Mouse (Mus musculus): ENCODE data around the gene Pnpla2. TPM values are rescaled to one million over a fixed set of nuclear protein-coding genes. Genes with fewer than 3 reads are reported as not detected.

Pnpla2 gene
- total RNA-seq, 2 experiments from 2014 or later = 23.6 to 24.8 TPM

DNA sequence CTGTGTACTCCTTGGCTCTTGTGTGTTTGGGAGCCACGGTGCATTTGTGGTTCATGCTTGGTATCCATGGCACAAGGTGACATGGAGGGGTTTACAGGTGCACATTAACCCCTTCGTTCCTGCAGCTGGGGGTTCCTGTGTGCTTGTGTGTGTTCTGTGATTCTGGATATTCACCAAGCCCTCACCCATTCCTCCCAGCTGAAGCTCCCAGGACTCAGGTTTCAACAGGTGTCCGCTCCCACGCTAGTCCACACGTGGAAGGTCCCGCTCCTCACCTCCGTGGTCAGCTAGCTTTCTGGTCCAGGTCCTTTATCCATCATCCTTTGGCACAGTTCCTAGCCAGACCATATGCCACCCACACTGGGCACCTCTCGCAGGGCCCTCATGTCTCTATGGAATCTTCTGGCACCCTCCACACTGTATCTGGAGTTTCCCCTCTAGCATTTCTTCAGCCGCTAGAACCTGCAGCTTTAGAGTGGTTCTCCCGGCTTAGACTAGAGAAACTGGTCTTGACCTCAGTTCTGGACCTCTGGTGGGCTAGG lies 11.7 kb downstream of the Pnpla2 start:
- DNase-seq (ENCODE audit: low spot score in 2 of 2) = no peak

GRCm38 (mm10) chr7:141467230-141468030 lies 12.4 kb downstream of the Pnpla2 start, which contains the start of gene Cd151:
Gene Cd151, plus strand, starts transcription at chr7:141467392.
- DNase-seq (ENCODE audit: low spot score in 2 of 2) = peak; percentile 59 to 64

- DNase-seq (ENCODE audit: low spot score in 2 of 2) = no peak
Measured at GRCm38 (mm10) chr7:141468164-141468521, 13.1 kb downstream of the Pnpla2 start.

DNA sequence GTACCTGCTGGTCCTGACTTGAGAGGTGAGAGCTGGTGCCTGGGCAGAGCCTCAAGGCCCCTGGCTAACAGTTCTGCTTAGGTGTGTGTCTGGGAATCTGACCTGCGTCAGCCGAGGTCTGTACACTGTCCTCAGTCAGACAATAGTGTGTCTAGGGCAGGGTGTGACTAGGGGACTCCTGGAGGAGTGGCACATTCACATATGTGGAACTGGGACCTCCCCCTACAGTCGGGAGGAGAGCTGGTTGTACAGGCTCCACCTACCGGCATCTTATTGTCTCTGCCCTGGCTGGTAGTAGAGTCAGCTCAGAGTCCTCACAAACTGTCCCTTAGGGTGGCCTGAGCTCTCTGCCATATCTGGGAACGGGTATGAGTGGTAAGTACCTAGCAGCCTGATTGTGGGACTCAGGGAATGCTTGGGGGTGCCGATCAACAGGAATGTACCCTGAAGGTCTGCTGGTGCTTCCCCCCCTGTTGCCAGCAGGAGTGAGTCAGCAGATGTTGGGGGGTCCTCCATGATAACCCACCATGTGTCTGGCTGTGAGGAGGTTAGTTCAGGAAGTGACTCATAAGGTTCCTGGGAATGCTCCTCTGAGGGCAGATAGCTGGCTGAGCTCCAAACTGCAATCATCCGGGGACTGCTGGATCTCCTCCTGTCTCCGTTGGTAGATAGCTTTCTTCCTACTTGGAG lies 13.7 kb downstream of the Pnpla2 start:
- peak in 1 of 2 experiments; percentile 50 for DNase-seq (ENCODE audit: low spot score in 2 of 2)

GRCm38 (mm10) chr7:141469352-141469751 lies 14.4 kb downstream of the Pnpla2 start:
- DNase-seq (ENCODE audit: low spot score in 2 of 2) = no peak

GRCm38 (mm10) chr7:141469901-141470636 lies 15.1 kb downstream of the Pnpla2 start:
- no peak for DNase-seq (ENCODE audit: low spot score in 2 of 2)

- no peak for DNase-seq (ENCODE audit: low spot score in 2 of 2)
Measured at GRCm38 (mm10) chr7:141470637-141470944, 15.6 kb downstream of the Pnpla2 start.

GRCm38 (mm10) chr7:141471236-141471635 lies 16.2 kb downstream of the Pnpla2 start:
- DNase-seq (ENCODE audit: low spot score in 2 of 2) = no peak

GRCm38 (mm10) chr7:141472226-141472625 lies 17.2 kb downstream of the Pnpla2 start:
- DNase-seq (ENCODE audit: low spot score in 2 of 2) = no peak

DNA sequence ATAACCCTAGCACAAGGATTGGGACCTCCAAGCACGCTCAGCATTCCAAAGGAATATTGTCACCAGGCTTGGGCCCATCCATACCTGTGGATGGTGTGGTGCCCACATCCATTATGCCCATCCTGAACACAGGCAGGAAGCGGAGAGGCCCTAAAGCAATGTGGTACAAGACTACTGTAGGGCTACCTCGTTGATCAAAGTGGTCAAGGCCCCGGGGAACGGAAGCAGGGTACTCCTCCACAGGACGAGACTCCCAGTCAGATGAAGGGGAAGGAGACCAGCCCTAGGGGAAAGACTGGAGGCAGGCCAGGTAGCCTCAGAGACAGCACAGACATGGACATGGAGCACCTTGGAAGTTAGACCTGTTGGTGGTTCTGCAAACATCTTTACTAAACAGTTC lies 17.8 kb downstream of the Pnpla2 start:
- no peak for DNase-seq (ENCODE audit: low spot score in 2 of 2)

GRCm38 (mm10) chr7:141474160-141474559 lies 19.2 kb downstream of the Pnpla2 start:
- no peak for DNase-seq (ENCODE audit: low spot score in 2 of 2)

DNA sequence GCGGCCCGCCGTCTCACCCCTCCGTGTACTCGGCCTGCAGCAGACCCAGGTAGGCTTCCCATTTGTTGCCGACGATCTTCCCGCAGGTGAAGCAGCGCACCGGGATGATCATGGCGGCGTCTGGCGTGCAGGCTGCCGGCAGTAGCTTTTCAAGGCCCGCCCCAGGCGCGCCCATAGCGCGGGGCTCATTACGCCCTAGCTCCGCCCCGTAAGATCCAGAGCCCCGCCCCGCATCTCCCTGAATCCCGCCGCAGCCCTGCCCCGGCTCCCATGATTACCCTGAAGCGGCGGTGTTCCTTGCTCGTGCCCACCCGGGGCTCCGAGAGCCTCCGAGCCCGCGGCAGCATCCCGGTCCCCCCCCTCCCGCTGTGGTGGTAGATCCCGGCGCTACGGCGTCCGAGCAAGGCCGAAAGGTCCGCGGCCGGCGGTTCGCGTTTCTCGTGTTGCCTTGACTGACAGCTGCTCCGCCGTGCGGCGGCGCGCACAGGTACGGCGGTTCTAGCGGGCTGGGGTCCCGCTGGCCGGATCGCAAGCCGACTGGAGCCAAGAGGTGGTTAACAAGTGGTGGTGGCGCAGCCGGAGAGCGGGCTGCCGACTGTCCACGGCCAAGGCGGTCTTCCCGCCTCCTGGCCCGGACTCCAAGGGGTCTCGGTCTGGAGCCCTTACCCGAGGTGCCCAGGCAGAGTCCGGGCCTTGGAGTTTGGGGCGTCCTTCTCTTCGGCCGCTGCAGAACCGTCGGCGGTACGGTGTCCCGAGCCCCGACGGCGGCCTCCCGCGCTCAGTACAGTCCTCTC lies 20.2 kb downstream of the Pnpla2 start, which contains the start of the genes Polr2l and Tspan4:
Gene Polr2l, minus strand, starts transcription at position 122 of the 794 bp plus-strand sequence.
Gene Tspan4, plus strand, starts transcription at position 230 of the 794 bp plus-strand sequence.
- peak; percentile 79 to 81 for DNase-seq (ENCODE audit: low spot score in 2 of 2)

GRCm38 (mm10) chr7:141475805-141476158 lies 20.8 kb downstream of the Pnpla2 start:
- DNase-seq (ENCODE audit: low spot score in 2 of 2) = no peak

GRCm38 (mm10) chr7:141476226-141476980 lies 21.4 kb downstream of the Pnpla2 start:
- DNase-seq (ENCODE audit: low spot score in 2 of 2) = peak; percentile 35 to 54

GRCm38 (mm10) chr7:141476981-141477370 lies 22.0 kb downstream of the Pnpla2 start:
- no peak for DNase-seq (ENCODE audit: low spot score in 2 of 2)

GRCm38 (mm10) chr7:141477578-141478269 lies 22.7 kb downstream of the Pnpla2 start:
- DNase-seq (ENCODE audit: low spot score in 2 of 2) = no peak

DNA sequence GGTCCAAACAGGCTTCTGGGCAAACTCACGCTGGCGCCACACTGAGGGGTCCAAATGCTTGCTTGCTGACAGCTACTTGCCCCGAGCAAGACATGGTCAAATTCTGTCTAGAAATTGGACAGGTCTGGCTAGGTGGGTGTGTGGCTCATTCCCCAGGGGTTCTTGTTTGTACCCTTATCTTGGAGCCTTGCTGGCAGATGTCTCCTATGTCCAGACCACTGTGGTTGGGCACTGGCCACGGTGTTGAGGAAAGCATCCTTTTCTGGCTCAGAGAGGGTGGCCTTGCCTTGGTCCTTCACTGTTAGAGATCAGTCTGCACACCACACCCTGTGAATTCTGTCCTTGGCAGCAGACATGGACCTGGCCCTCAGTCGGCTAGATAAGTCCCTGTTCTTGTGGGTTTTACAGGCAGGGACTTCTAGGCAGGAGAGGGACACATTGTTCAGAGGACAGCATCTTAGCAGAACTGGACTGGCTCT lies 23.3 kb downstream of the Pnpla2 start:
- DNase-seq (ENCODE audit: low spot score in 2 of 2) = no peak

DNA sequence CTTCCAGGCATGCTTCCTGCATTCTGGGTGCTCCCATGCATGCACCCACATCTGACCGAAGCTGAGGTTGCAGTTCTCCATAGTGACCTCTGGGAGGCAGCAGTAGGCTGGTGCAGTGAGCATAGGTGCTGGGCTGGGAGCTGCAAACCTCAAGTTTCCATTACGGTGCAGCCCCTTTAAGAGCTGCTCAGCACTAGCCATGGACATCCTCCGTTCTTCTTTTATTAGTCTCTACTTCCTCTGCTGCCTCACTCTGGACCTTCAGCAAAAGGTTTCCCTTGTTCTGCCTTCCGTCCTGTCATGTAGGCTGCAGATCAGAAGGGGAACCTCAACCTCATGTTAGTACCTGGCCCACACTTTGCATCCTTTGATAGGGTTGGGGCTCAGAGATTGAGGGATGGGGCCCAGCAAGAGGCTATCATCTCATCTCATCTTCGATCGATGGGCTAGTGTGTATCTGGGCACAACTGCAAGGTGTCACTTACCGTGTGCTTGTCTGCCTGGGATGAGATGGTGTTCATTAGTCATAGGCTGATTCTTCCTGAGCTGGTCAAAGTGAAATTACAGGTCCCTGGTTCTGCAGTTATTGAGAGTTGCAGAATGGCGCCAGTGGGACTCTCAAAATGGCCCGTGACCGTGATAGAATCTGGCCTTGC lies 26.0 kb downstream of the Pnpla2 start:
- DNase-seq (ENCODE audit: low spot score in 2 of 2) = peak; percentile 62 to 77

All from left cerebral cortex, adult 18-20 months (tissue).